Mouse (Mus musculus) midbrain, embryonic 12.5 days (tissue): ENCODE measurements at regions not wholly inside any gene's neighbourhood (a gene's known extent, or its start where the extent isn't known, plus 50 kb on each side); places are given as distances from the start of the nearest gene placed in this dataset.

Source experiments
- ATAC-seq: fragments of 200-750 bp; cut with Nextera tagmentation; 2 replicates; pipeline ENCODE4 v1.8.0; 2017; ENCODE audit warnings: low read depth, moderate TSS enrichment, moderate library complexity; ENCODE audit not compliant: low FRiP score
- H3K27ac ChIP-seq: fragments of 300-500 bp; sonication (generic); replicated peaks from 2 replicates; pipeline ENCODE4 v1.5.1; 2016; ENCODE audit warnings: mild to moderate bottlenecking
- H3K27me3 ChIP-seq: fragments of 300-500 bp; sonication (generic); 2 replicates; pipeline ENCODE4 v1.6.1; 2016; ENCODE audit warnings: mild to moderate bottlenecking
- H3K36me3 ChIP-seq: fragments of 300-500 bp; sonication (generic); 2 replicates; pipeline ENCODE4 v1.6.1; 2016
- H3K4me1 ChIP-seq: fragments of 300-500 bp; sonication (generic); 2 replicates; pipeline ENCODE4 v1.6.1; 2016
- H3K4me2 ChIP-seq: fragments of 300-500 bp; sonication (generic); replicated peaks from 2 replicates; pipeline ENCODE4 v1.6.1; 2016; ENCODE audit warnings: mild to moderate bottlenecking, moderate library complexity
- H3K4me3 ChIP-seq: fragments of 300-500 bp; sonication (generic); 2 replicates; pipeline ENCODE4 v1.5.1; 2016; ENCODE audit warnings: mild to moderate bottlenecking
- H3K9ac ChIP-seq: fragments of 300-500 bp; sonication (generic); replicated peaks from 2 replicates; pipeline ENCODE4 v1.6.1; 2016; ENCODE audit warnings: mild to moderate bottlenecking, moderate library complexity
- H3K9me3 ChIP-seq: fragments of 300-500 bp; sonication (generic); 2 replicates; pipeline ENCODE4 v1.6.1; 2016; ENCODE audit warnings: mild to moderate bottlenecking
- WGBS: fragments of 180-500 bp; shearing (Covaris S2); methylation state at CpG from one replicate; pipeline ENCODE4 v1.1.7; 2016; 5-methylcytosine and 5-hydroxymethylcytosine counted together

GRCm38 (mm10) chr1:35000801-35001200 is 151.0 kb downstream of the Plekhb2 start:
- H3K9me3 ChIP-seq, result no peaks in the 10 kb centered on the region
- no peaks in the 10 kb centered on the region for H3K4me1 ChIP-seq
- no peak overlapping the region for H3K9ac ChIP-seq
- H3K4me3 ChIP-seq, result no peak overlapping the region
- no peaks in the 10 kb centered on the region for H3K36me3 ChIP-seq
- no peaks in the 10 kb centered on the region for H3K27me3 ChIP-seq
- H3K4me2 ChIP-seq, result no peak overlapping the region
- WGBS, result 83% methylated on average over 1 of the region's 1 CpGs
- H3K27ac ChIP-seq, result no peak overlapping the region
- no peak for ATAC-seq

- H3K9ac ChIP-seq, result no peak overlapping the region
- H3K27ac ChIP-seq, result no peak overlapping the region
- no peaks in the 10 kb centered on the region for H3K9me3 ChIP-seq
- H3K36me3 ChIP-seq, result no peaks in the 10 kb centered on the region
- no peak overlapping the region for H3K4me3 ChIP-seq
- WGBS, result 71% methylated on average over 4 of the region's 4 CpGs
- ATAC-seq, result no peak
- H3K27me3 ChIP-seq, result no peaks in the 10 kb centered on the region
- no peaks in the 10 kb centered on the region for H3K4me1 ChIP-seq
- H3K4me2 ChIP-seq, result no peak overlapping the region
Measured at GRCm38 (mm10) chr1:35017471-35017870, 167.7 kb downstream of the Plekhb2 start.

GRCm38 (mm10) chr1:35032619-35033018 is 182.8 kb downstream of the Plekhb2 start:
- H3K4me2 ChIP-seq, result no peak overlapping the region
- H3K9ac ChIP-seq, result no peak overlapping the region
- no peak for ATAC-seq
- H3K27ac ChIP-seq, result no peak overlapping the region
- H3K36me3 ChIP-seq, result no peaks in the 10 kb centered on the region
- H3K4me1 ChIP-seq, result no peaks in the 10 kb centered on the region
- no peak overlapping the region for H3K4me3 ChIP-seq
- no peaks in the 10 kb centered on the region for H3K9me3 ChIP-seq
- 62% methylated on average over 4 of the region's 4 CpGs for WGBS
- H3K27me3 ChIP-seq, result no peaks in the 10 kb centered on the region

GRCm38 (mm10) chr1:35072811-35073210 is 223.0 kb downstream of the Plekhb2 start:
- Histone ChIP-seq H3K4me1 (no peaks in the 10 kb centered on the region), H3K9me3 (no peaks in the 10 kb centered on the region), H3K36me3 (no peaks in the 10 kb centered on the region), H3K27me3 (no peaks in the 10 kb centered on the region), H3K4me3 (no peak overlapping the region), H3K9ac (no peak overlapping the region), H3K27ac (no peak overlapping the region), H3K4me2 (no peak overlapping the region)
- WGBS, result 70% methylated on average over 1 of the region's 1 CpGs
- no peak for ATAC-seq

- no peaks in the 10 kb centered on the region for H3K36me3 ChIP-seq
- WGBS, result 60% methylated on average over 1 of the region's 1 CpGs
- peaks cover 2% of the 10 kb centered on the region; the same call in 1 of the 2 replicates for H3K4me1 ChIP-seq
- no peak overlapping the region for H3K4me3 ChIP-seq
- no peaks in the 10 kb centered on the region for H3K9me3 ChIP-seq
- no peak for ATAC-seq
- H3K9ac ChIP-seq, result no peak overlapping the region
- H3K27ac ChIP-seq, result no peak overlapping the region
- no peaks in the 10 kb centered on the region for H3K27me3 ChIP-seq
- no peak overlapping the region for H3K4me2 ChIP-seq
Measured at GRCm38 (mm10) chr1:35094873-35095272, 245.1 kb downstream of the Plekhb2 start.

- H3K9ac ChIP-seq, result no peak overlapping the region
- H3K27ac ChIP-seq, result no peak overlapping the region
- no peaks in the 10 kb centered on the region for H3K36me3 ChIP-seq
- no peaks in the 10 kb centered on the region for H3K27me3 ChIP-seq
- peaks cover 2% of the 10 kb centered on the region; the same call in 1 of the 2 replicates for H3K4me1 ChIP-seq
- H3K4me2 ChIP-seq, result no peak overlapping the region
- H3K4me3 ChIP-seq, result no peak overlapping the region
- 49% methylated on average over 2 of the region's 2 CpGs for WGBS
- no peaks in the 10 kb centered on the region for H3K9me3 ChIP-seq
- ATAC-seq, result no peak
Measured at GRCm38 (mm10) chr1:35095785-35096184, 246.0 kb downstream of the Plekhb2 start.

GRCm38 (mm10) chr1:35106665-35107064 is 256.9 kb downstream of the Plekhb2 start:
- 77% methylated on average over 1 of the region's 1 CpGs for WGBS
- Histone ChIP-seq H3K4me1 (no peaks in the 10 kb centered on the region), H3K4me3 (no peak overlapping the region), H3K27ac (no peak overlapping the region), H3K36me3 (no peaks in the 10 kb centered on the region), H3K9ac (no peak overlapping the region), H3K9me3 (0 out of 2 replicates have a peak, but pooled peaks cover 2% of the 10 kb centered on the region), H3K4me2 (no peak overlapping the region), H3K27me3 (no peaks in the 10 kb centered on the region)
- ATAC-seq, result peak; percentile 56; the same call in 1 of the 2 replicates

GRCm38 (mm10) chr1:35109801-35110200 is 260.0 kb downstream of the Plekhb2 start:
- 58% methylated on average over 1 of the region's 1 CpGs for WGBS
- no peak for ATAC-seq
- H3K9me3 ChIP-seq, result peaks cover under 1% of the 10 kb centered on the region; the same call in 1 of the 2 replicates

GRCm38 (mm10) chr1:35115521-35115920 is 265.7 kb downstream of the Plekhb2 start:
- peaks cover 27% of the 10 kb centered on the region for H3K9me3 ChIP-seq

More at GRCm38 (mm10) chr1:35109801-35110200, 260.0 kb downstream of the Plekhb2 start:
- H3K4me2 ChIP-seq, result no peak overlapping the region
- no peak overlapping the region for H3K27ac ChIP-seq
- H3K4me3 ChIP-seq, result no peak overlapping the region
- H3K36me3 ChIP-seq, result no peaks in the 10 kb centered on the region
- H3K9ac ChIP-seq, result no peak overlapping the region
- no peaks in the 10 kb centered on the region for H3K4me1 ChIP-seq
- no peaks in the 10 kb centered on the region for H3K27me3 ChIP-seq

GRCm38 (mm10) chr1:35137907-35138306 is 288.1 kb downstream of the Plekhb2 start:
- Histone ChIP-seq H3K36me3 (no peaks in the 10 kb centered on the region), H3K27ac (no peak overlapping the region), H3K27me3 (no peaks in the 10 kb centered on the region), H3K9ac (no peak overlapping the region), H3K4me2 (no peak overlapping the region), H3K4me3 (no peak overlapping the region), H3K9me3 (no peaks in the 10 kb centered on the region), H3K4me1 (no peaks in the 10 kb centered on the region)
- ATAC-seq, result no peak
- WGBS, result 81% methylated on average over 3 of the region's 3 CpGs

More at GRCm38 (mm10) chr1:35115521-35115920, 265.7 kb downstream of the Plekhb2 start:
- Histone ChIP-seq H3K4me2 (no peak overlapping the region), H3K4me1 (no peaks in the 10 kb centered on the region), H3K27me3 (no peaks in the 10 kb centered on the region), H3K4me3 (no peak overlapping the region), H3K27ac (no peak overlapping the region), H3K9ac (no peak overlapping the region), H3K36me3 (no peaks in the 10 kb centered on the region)
- ATAC-seq, result no peak

GRCm38 (mm10) chr1:35149036-35149435 is 299.3 kb downstream of the Plekhb2 start:
- Histone ChIP-seq H3K36me3 (no peaks in the 10 kb centered on the region), H3K4me2 (no peak overlapping the region), H3K9ac (no peak overlapping the region), H3K9me3 (no peaks in the 10 kb centered on the region), H3K4me3 (no peak overlapping the region), H3K27me3 (no peaks in the 10 kb centered on the region), H3K4me1 (no peaks in the 10 kb centered on the region), H3K27ac (no peak overlapping the region)
- ATAC-seq, result no peak

GRCm38 (mm10) chr1:35162506-35162905 is 312.7 kb downstream of the Plekhb2 start:
- no peak overlapping the region for H3K4me3 ChIP-seq
- H3K9me3 ChIP-seq, result no peaks in the 10 kb centered on the region
- no peak overlapping the region for H3K27ac ChIP-seq
- H3K27me3 ChIP-seq, result no peaks in the 10 kb centered on the region
- H3K36me3 ChIP-seq, result no peaks in the 10 kb centered on the region
- ATAC-seq, result no peak
- no peak overlapping the region for H3K9ac ChIP-seq
- H3K4me1 ChIP-seq, result no peaks in the 10 kb centered on the region
- no peak overlapping the region for H3K4me2 ChIP-seq

- H3K9ac ChIP-seq, result no peak overlapping the region
- WGBS, result 80% methylated on average over 2 of the region's 2 CpGs
- H3K27ac ChIP-seq, result no peak overlapping the region
- H3K4me3 ChIP-seq, result no peak overlapping the region
- H3K9me3 ChIP-seq, result no peaks in the 10 kb centered on the region
- no peak overlapping the region for H3K4me2 ChIP-seq
- H3K27me3 ChIP-seq, result no peaks in the 10 kb centered on the region
- H3K4me1 ChIP-seq, result no peaks in the 10 kb centered on the region
- no peaks in the 10 kb centered on the region for H3K36me3 ChIP-seq
- no peak for ATAC-seq
Measured at GRCm38 (mm10) chr1:35200656-35201055, 350.9 kb downstream of the Plekhb2 start.
